Mouse (Mus musculus): ENCODE data around the gene Lax1.
"Not testable (repeated sequence)": the region's sequence is repeated elsewhere in the genome, so short reads cannot be mapped to it uniquely, and the experiment has no call there.

Gene Lax1

DNA sequence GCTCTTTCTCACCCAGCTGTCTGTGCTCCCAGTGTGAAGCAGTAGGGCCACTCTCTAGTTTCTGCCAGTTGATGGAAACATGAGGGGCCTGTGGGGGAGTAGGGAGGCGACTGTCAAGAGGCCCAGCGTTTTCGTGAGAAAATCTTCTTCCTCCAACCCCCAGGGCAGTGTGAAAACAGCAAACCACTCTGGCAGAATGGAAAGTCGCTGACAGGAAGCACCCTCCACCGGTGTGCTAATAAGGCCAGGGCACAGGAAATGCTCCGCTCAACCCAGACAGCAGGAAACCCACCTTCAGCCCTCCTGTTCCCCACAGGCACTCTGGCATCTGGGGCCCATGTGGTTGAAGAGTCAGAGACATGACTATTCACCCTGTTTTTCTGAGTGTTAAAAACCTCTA is at the start of gene Lax1:
Gene Lax1, minus strand, starts transcription at position 212 of the 400 bp plus-strand sequence.
- peak in 1 of 2 experiments; percentile 17 for DNase-seq (ENCODE audit: low spot score in 2 of 2)

DNA sequence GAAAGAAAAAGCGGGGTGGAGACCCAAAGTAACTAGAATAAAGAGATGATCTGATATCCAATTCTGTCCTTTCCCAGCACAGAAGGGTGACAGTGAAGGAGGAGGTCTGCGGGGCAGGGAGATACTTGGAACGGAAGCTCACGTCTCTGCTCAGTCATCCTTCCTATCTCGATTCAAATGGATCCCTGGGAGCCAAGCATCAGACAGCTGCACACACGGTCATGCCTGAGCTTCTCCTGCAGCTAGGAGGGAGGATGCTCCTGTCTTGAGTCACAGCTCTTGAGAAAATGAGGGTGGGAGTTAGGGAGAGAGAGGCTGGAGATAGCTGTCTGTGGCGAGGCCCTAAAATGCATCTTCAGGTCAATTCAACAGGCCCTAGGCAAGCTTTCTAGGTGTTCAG is 46.8 kb upstream of the Lax1 start:
- no peak for DNase-seq (ENCODE audit: low spot score in 2 of 2)

DNA sequence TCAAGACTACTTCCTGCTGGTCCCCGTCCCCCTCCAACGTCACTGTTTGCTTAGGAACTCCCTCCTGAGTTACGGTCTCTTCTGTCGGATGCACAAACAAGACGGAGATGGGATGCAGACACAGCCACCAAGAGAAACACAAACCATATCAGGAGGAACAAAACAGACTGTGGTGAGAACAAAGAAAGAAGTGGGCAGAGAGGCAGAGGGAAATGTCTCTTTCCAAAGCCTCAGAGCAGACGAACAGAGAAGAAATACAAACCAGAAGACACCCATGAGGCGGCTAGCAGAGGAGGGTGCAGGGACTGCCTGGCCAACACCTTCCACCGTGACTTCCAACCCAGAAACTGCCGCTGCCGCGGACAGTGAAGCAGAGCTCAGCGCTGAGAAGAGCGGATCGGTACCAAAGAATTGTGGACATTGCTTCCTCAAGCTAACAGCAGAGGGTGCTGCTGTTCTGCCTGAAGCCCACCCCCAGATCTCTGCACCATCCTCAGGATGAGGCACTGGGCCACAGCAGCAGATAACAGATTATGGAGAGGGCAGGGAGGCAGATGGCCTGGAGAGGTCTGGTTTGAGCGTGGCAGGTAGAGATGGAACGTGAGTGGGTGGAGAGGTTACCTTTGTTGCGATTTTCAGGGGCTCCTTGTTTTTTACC is 46.2 kb upstream of the Lax1 start:
- peak; percentile 31 to 46 for DNase-seq (ENCODE audit: low spot score in 2 of 2)

DNA sequence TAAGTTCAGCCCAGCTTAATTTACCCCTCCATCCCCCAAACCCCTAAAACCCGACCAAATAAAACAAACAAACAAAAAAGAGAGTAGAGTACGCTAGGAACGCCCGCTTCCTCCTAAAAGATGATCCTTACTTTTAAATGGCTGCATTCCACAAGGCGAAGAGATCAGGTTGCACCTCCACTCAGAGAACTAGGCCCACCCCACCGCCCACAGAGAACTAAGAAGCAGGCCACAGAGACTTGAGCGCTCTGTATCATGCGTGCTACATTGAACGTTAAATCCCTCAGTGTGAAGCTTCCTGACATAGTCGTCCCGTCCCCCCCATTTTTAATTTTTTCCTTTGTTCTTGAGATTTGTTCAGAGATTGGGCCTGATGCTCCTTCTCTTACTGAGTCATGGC is 42.9 kb upstream of the Lax1 start:
- DNase-seq (ENCODE audit: low spot score in 2 of 2) = no peak

DNA sequence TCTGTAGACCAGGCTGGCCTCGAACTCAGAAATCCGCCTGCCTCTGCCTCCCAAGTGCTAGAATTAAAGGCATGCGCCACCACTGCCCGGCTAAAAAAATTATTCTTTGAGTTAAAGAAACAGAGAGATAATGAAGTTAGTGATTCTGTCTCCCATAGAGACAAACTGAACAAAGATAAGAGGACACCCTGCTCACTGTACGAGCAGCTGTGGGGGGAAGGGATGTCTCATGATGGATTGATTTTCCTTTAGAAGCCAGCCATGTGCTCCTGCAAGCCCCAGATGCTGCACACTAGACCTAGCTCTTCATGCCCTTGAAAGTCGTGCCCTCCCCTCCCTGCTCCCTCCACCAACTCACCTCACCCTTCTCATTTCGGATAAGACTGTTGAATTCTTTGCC is 38.4 kb upstream of the Lax1 start:
- DNase-seq (ENCODE audit: low spot score in 2 of 2) = no peak

DNA sequence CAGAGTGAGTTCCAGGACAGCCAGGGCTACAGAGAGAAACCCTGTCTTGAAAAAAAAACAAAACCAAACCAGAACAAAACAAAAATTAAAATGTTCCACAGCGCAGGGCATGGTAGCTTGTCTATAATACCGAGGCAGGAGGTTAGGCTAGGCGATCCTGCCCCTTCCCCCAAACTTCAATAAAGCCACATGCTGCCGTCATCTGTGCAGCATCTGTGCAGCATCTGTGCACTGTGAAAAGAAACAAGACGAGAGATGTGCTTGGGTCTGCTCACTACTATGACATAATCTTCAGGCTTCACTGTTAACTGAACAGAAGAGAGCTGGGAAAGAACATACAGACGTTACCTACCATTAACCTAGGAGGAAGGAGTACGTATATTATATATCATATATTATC is 30.4 kb upstream of the Lax1 start:
- DNase-seq (ENCODE audit: low spot score in 2 of 2) = no peak

DNA sequence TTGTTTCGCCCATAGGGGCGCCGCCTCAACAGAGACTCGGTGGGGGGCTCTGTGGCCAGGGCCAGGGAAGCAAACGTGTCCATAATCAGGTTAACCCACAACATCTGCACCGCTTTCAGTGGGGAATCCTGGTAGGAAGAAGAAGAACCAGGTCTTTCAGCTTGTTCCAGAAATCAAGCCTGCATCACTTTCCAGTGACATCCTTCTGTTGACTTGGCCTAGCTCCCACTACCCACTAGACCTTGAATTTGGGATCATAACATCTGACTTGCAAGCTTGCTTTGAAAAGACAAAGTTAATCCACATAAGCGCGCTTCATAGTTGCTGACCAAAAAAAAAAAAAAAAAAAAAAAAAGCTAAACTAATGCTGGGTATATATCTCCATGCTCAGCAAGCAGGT is 28.9 kb upstream of the Lax1 start:
- no peak for DNase-seq (ENCODE audit: low spot score in 2 of 2)

DNA sequence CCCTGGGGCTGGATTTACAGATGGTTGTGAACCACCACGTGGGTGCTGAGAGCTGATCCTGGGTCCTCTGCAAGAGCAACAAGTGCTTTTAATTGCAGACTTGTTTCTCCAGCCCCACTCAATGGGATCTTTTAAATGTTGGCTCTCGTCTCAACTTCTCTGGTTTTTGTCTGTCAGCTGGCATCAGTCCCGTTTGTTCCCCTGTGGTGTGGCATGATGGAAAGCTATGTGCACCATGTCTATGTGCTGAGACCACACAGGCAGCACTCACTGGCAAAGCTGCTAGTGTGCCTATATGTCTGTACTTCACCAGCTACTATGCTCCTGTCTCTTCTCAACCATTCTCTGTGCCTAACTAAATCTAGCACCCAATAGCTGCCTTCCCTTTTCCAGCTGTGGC is 28.4 kb upstream of the Lax1 start:
- DNase-seq (ENCODE audit: low spot score in 2 of 2) = no peak

DNA sequence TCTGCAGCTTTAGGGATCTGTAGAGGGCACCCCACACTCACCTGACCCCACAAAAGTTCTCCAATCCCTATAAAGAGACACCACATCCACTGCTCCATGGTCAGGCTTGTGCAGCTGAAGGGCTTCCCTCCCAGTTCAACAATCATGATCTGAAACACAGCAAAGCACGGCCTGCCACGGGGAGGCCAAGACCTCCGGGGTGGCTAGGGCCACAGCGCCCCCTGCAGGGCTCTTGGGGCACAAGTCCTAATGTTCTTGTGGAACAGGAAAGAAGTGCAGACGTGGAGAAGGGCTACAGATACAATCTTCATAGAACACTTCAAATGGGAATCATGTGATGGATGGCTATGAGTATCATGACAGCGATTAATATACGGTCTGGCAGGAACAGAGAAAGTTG is 26.6 kb upstream of the Lax1 start:
- DNase-seq (ENCODE audit: low spot score in 2 of 2) = no peak

DNA sequence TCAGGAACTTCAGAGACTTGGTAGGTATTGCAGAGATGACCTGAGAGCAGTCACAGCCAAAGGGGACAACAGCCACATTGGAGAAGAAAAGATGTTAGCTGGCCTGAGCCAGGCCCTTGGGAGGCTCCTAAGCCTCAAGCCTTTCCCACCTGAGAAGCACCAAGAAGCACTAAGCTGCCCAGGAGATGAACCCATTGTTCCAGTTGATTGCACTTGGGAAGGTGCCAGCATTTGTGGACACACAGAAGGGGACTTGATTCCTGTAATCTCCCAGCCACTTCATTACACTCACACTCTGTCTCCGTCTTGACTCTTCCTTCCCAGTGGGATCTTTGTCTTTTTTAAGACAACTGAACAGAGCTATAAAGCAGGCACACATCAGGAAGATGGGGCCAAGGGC is 25.3 kb upstream of the Lax1 start:
- no peak for DNase-seq (ENCODE audit: low spot score in 2 of 2)

DNA sequence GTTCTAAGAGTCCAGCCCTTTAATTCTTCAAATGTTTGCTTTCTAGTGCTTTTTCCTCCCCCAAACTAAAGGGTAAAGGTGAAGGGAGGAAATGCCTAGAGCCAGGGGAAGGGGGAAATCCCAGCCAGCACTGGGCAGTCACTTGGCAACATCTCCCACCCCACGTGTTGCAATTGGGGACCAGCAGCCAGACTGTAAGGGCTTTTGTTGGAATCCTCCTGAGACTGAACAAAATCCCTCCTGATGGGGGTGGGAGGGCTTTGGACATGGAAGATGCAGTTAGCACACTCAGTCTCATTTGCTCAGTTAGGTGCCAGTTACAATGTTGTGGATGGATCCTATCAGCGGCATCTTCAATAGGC is 23.1 kb upstream of the Lax1 start:
- no peak for DNase-seq (ENCODE audit: low spot score in 2 of 2)

DNA sequence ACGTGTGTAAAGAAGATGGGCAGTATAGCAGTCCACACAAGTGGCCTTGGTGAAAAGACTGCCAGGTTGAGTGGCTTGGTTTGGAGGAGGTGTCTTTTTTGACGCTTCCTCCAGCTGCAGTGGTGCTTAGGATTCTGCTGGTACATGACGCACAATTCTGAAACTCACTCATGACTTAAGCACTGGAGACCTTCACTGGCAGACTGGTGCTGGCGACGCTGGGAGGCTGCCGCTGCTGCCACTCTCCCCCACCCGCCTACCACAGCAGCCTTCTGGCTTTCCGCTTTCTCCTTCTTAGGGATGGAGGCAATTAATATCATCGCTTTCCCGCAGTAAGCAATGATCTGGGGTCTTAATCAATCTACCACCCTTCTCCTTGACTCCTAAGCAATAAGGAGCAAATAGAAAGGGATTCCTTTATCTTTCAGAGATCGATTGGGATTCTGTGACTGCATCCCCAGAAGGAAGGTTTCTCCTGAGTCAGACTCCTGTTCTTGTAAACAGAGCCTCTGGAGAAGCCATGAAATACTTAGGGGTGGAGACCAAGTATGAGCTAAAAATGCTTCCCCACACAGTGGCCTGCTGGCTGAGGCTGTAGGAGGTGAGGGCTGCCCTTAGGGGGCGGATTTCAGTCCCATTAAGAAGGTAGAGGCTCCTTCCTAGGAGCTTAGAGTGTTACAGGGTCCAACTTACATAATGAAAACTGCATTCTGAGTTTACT is 22.5 kb upstream of the Lax1 start:
- no peak for DNase-seq (ENCODE audit: low spot score in 2 of 2)

DNA sequence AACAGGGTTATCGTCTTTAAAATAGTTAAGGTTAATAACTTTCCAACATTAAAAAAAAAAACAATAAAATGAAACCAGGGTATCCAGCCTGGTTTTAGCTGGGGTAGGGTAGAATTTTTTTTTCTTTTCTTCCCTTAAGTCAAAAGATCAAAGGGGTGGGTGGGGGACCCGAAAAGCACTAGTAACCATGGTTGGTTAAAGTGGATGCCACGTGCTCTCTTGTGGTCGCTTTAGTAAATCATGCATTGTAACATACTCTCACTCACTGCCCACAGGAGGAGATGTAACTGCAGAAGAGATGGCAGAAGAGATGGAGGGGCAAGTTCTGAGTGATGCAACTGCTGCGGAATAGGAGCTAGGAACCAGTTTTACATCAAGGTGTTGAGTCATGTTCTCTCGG is 21.5 kb upstream of the Lax1 start:
- DNase-seq (ENCODE audit: low spot score in 2 of 2) = no peak

DNA sequence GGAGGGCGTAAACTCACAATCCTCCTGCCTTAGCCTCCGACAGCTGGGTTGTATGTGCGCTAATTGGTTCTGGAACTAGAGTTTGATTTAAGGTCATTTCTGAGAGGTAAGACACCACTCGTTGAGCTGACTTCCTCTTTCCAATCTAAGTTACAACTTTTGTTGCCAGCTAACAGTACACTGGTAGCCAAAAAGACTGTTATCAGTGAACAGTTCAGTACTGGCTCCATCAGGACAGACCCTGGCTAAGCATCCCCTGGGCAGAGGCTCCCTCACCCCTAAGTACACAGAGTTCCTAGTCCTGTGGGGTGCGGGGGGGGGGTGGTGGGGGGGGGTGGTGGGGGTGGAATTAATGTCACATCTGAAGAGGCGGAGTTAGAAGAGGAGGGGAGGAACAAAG is 21.0 kb upstream of the Lax1 start:
- peak in 1 of 2 experiments; percentile 11 for DNase-seq (ENCODE audit: low spot score in 2 of 2)

DNA sequence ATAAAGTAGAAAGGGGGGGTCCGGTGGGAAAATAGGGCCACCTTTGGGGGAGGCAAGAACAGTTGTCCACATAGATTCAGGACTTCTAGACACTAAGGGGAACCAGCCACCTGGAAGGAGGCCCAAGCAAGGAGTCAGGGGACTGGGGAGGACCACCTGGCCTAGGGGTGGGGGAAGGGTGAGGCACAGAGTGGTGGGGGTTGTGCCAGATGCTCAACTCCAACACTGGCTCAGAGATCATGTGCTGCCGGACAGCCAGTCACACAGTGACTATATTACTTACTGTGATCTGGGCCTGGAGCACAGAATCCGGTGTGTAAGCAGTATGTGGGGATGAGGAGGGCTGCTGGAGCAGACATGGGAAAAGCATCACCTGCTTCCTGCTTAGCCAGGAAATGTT is 19.4 kb upstream of the Lax1 start:
- no peak for DNase-seq (ENCODE audit: low spot score in 2 of 2)

DNA sequence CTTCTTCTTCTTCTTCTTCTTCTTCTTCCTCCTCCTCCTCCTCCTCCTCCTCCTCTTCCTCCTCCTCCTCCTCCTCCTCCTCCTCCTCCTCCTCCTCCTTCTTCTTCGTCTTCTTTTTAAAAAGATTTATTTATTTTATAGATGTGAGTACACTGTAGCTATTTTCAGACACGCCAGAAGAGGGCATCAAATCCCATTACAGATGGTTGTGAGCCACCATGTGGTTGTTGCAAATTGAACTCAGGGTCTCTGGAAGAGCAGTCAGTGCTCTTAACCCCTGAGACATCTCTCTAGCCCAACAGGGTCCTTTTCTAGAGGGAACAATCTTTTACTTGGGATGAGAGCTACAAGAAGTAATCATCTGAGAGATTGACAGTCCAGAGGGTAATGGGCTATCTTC is 11.9 kb upstream of the Lax1 start:
- DNase-seq (ENCODE audit: low spot score in 2 of 2) = not testable (repeated sequence)

DNA sequence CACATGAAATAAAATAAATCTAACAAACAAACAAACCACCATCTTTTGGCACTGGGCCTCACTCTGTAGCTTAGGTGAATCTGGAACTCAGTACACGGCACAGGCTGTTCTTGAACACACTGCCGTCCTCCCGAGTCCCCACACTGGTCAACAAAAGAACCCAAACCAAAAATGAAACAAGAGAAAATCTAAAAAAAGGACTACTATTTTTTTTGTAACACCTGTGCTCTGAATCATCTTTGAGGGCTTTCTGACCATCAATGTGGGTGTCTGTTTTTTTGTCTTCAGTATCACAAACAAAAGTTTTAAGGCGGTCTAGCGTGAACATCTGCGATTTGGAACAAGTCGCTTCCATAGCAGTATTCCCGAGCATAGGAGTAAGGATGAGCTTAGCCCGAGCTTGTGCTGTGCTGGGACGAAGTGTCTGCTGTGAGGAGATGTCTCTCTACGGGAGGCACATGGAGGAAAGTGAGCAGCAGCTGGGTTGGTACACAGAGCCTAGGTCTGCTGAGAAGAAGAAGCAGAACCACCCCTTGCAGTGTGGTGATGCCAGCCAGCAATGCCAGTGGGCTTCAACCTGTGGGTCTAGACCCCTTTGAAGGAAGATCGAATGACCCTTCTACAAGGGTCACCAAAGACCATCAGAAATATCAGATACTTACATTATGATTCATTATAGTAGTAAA is 8.2 kb upstream of the Lax1 start:
- DNase-seq (ENCODE audit: low spot score in 2 of 2) = no peak

DNA sequence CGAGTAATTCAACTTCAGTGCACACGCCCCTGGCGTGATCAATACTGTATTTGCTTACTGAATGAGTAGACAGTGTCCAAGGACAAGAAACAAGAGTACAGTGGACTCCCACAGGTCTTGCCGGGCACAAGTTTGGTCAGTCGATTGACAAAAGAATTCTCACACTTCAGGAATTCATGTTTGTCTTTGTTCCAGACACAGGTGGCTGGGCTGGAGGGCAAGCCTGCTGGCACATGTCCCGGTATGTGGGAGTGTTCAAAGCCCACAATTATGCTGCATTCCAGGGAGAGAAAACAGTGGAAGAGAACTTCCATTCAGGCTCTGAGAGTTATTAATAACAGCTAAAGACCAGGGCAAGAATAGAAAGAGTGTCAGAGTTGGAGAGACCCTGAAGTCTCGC is 6.0 kb upstream of the Lax1 start:
- DNase-seq (ENCODE audit: low spot score in 2 of 2) = peak in 1 of 2 experiments; percentile 21

DNA sequence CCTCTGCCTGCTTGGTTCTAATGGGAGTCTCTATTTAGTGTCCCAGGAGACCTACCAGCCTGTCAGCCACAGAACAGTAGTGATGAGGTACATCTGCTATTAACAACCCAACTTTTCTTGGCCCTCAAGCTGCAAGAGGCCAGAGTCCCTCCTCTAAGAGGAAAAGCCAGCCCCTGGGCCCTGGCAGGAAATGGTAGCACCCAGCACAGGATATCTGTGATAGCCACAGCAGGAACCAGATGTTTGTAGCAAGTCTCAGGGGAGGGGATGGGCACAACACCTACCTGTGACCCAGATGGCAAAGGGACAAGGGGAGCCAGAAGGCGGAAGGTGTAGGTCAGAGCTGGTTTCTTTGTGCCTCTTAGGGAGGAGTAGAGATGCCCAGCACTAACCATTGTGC is 5.0 kb upstream of the Lax1 start:
- peak; percentile 40 to 62 for DNase-seq (ENCODE audit: low spot score in 2 of 2)

DNA sequence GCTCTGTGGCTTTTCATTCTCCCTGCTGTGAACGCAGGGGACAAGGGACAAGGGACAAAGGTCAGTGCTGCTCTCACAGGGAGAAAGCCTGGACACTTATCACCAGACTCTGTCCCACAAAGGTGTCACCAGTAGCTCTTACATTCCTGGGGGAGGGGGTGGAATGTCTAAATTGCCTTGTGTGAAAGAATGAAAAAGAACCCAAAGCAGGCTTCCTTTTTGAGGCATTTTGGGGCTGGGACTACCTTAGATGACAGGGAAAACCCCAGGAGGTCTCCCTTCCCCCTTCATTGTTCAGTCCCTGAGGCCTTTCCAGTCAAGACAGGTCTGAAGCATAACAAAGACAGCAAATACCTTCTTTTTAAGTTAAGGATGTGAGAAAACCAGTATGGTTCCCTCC is 4.4 kb upstream of the Lax1 start:
- DNase-seq (ENCODE audit: low spot score in 2 of 2) = no peak

DNA sequence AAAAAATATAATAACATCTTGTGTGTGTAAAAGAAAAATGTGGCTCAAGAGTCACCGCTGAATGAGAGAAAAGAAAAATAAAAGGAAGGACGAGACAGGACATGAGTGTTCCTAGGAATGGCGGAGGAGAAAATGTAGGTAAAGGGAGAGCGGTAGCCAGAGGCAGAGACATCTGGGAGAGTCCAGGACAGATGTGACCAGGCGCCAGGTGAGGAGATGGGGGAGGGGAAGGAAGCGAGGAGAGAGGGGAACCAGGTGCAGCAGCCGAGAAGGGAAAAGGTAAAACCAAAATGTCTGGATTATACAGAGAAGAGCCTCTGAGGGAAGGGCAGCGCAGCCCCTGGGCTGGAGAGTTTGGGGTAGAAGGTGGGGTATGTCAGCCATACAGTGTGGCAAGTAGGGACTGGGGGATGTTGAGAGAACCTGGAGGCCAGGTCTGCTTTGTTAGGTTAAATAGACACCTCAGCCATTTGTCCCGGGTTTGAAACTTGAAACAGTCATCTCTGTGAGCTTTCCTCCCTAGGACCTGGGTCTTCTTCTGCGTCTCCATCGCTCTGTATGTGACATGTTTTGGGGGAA is 3.7 kb upstream of the Lax1 start:
- DNase-seq (ENCODE audit: low spot score in 2 of 2) = no peak

DNA sequence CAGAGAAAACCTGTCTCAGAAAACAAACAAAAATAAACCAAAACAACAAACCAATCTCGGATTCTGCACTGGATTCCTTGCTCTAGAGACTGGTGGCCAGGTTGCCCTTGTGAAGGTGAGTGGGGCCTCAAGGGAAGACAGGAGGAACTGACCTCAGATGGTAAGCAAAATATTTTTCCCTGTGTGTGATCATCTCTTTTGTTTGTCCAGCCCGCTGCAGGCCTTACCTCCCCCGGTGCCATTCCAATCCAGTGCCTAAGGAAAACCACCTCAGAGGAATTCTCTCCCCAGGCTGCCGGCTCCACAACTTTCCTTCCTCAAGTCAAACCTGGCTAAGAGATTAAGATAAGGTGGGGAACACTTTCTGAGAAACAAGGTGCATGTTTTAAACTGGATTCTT is 2.3 kb upstream of the Lax1 start:
- DNase-seq (ENCODE audit: low spot score in 2 of 2) = no peak

DNA sequence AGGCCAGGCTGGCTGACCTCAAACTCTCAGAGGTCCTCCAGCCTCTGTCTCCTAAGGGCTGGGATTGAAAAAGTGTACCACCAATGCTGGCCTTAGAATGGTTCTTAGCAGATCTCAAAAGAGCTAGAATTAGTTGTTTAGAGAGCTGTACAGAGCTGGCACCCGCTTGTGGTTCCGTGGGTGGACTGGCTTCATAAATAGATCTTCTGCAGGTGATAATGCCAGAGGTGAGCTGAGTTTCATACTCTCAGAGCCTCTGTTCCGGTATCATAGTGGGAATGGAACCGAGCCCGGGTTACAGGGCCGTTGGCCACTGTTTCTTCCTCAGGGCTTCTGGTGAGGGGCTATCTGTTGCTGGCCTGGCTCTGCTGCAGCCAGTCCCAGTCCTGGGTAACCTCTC is 1.1 kb upstream of the Lax1 start:
- DNase-seq (ENCODE audit: low spot score in 2 of 2) = no peak

All from heart, adult 9 months (tissue).